24 mouse cellular contexts compared by ENCODE assay signal in genomic region chr7:24851596-24852325, GRCm38 (mm10). TPM values are rescaled to one million over a fixed set of nuclear protein-coding genes. Genes with fewer than 3 reads are reported as not detected.
DNase-seq lines count a peak whose midpoint lies in the region; ATAC-seq and TF ChIP-seq lines count a peak whose summit lies in the region.
"Had no signal": no experiment of that assay in that cellular context is flagged by ENCODE, and none has a peak within 500 bp of the region (broad histone marks: within the 10 kb centered on the region; RNA-seq: fewer than 3 reads in every experiment).

No protein-coding gene starts in this region.

- 70% methylated on average over 5 of the region's 5 CpGs for WGBS in liver, embryonic 11.5 days
- 58% methylated on average over 5 of the region's 5 CpGs for WGBS in liver, postnatal 0 days (ENCODE audit: insufficient replicate concordance)

- intact Hi-C loops in left cerebral cortex, postnatal 4 days (cut with DNase I), result no loop called here

- ATAC-seq in erythroblast, adult 5-6 weeks (replicated peaks; ENCODE audit: low FRiP score, poor library complexity, severe bottlenecking), result no peak
- ATAC-seq in liver, embryonic 11.5 days (replicated peaks; ENCODE audit: low FRiP score), result no peak
- no peak for ATAC-seq in liver, postnatal 0 days

- H3K9ac ChIP-seq in liver, embryonic 11.5 days (ENCODE audit: low read depth, low read length), result peak overlapping the region; percentile 46
- H3K9ac ChIP-seq in liver, postnatal 0 days (replicated peaks), result peak overlapping the region; percentile 28
- H3K9ac ChIP-seq: hindbrain, embryonic 12.5 days; limb, embryonic 12.5 days; lung, embryonic 15.5 days; neural tube, embryonic 15.5 days had no signal

- DNase-seq in liver, embryonic 11.5 days (ENCODE audit: low spot score), result no peak
- no peak for DNase-seq in liver
- DNase-seq in c-Kit-negative CD71-positive TER-119-positive erythroid progenitor cells, embryonic 14.5 days (ENCODE audit: low read depth, low spot score), result peak; percentile 30
- no peak for DNase-seq in liver, postnatal 0 days
- DNase-seq in left cerebral cortex, postnatal 4 days, result no peak
- no peak for DNase-seq in urinary bladder, postnatal 14 days (ENCODE audit: low spot score)
- DNase-seq: cerebellum, adult 11 months; cerebellum, postnatal 25 days; gastrocnemius, postnatal 14 days; midbrain, embryonic 14.5 days; right cerebral cortex, postnatal 4 days; thymus, postnatal 36 days had no signal

- peak overlapping the region; percentile 66 for H3K4me2 ChIP-seq in liver, embryonic 11.5 days
- peak overlapping the region; percentile 67 for H3K4me2 ChIP-seq in liver, postnatal 0 days (ENCODE audit: low read depth, low read length)
- H3K4me2 ChIP-seq: hindbrain, embryonic 12.5 days; limb, embryonic 12.5 days; lung, embryonic 15.5 days; neural tube, embryonic 15.5 days had no signal

- peak overlapping the region; percentile 67 for H3K4me3 ChIP-seq in erythroblast, embryonic 14.5 days (replicated peaks)
- H3K4me3 ChIP-seq in liver, embryonic 11.5 days (ENCODE audit: low read depth, low read length), result peak overlapping the region; percentile 40
- H3K4me3 ChIP-seq in liver, postnatal 0 days (ENCODE audit: low read depth, low read length), result peak overlapping the region; percentile 26
- H3K4me3 ChIP-seq: hindbrain, embryonic 12.5 days; layer of hippocampus, adult 2 months; limb, embryonic 12.5 days; lung, embryonic 15.5 days; myocyte; neural tube, embryonic 15.5 days had no signal

- no peaks in the 10 kb centered on the region for H3K27me3 ChIP-seq in erythroblast, embryonic 14.5 days (ENCODE audit: control insufficient read depth)
- H3K27me3 ChIP-seq in liver, embryonic 11.5 days (replicated peaks; ENCODE audit: control insufficient read depth, insufficient read depth, low read length), result no peaks in the 10 kb centered on the region
- H3K27me3 ChIP-seq in liver, postnatal 0 days (ENCODE audit: insufficient read depth, low read length), result no peaks in the 10 kb centered on the region
- H3K27me3 ChIP-seq: hindbrain, embryonic 12.5 days; limb, embryonic 12.5 days; lung, embryonic 15.5 days; neural tube, embryonic 15.5 days had no signal

- TF ChIP-seq EP300 in liver, postnatal 0 days (IDR thresholded peaks at IDR 0.05; ENCODE audit: low read depth), result no peak

- H3K36me3 ChIP-seq in erythroblast, embryonic 14.5 days (ENCODE audit: control insufficient read depth), result peaks cover 17% of the 10 kb centered on the region
- no peaks in the 10 kb centered on the region for H3K36me3 ChIP-seq in liver, embryonic 11.5 days (ENCODE audit: control insufficient read depth, insufficient read depth, low read length)
- H3K36me3 ChIP-seq in liver, postnatal 0 days (replicated peaks; ENCODE audit: insufficient read depth, low read length), result no peaks in the 10 kb centered on the region
- H3K36me3 ChIP-seq: hindbrain, embryonic 12.5 days; limb, embryonic 12.5 days; lung, embryonic 15.5 days; neural tube, embryonic 15.5 days had no signal

- TF ChIP-seq CTCF in liver, postnatal 0 days (IDR thresholded peaks at IDR 0.05; ENCODE audit: low read depth), result no peak

- peak overlapping the region; percentile 95 for H3K27ac ChIP-seq in liver, embryonic 11.5 days (ENCODE audit: low read depth, low read length)
- peak overlapping the region; percentile 95 for H3K27ac ChIP-seq in liver, postnatal 0 days (ENCODE audit: low read depth)
- H3K27ac ChIP-seq: hindbrain, embryonic 12.5 days; kidney, postnatal 0 days; layer of hippocampus, adult 2 months; limb, embryonic 12.5 days; lung, embryonic 15.5 days; neural tube, embryonic 15.5 days had no signal

- H3K9me3 ChIP-seq in erythroblast, embryonic 14.5 days (ENCODE audit: control insufficient read depth, low read length), result peaks cover 5% of the 10 kb centered on the region
- no peaks in the 10 kb centered on the region for H3K9me3 ChIP-seq in liver, embryonic 11.5 days (ENCODE audit: control insufficient read depth, low read length)
- H3K9me3 ChIP-seq in liver, postnatal 0 days (ENCODE audit: low read length), result no peaks in the 10 kb centered on the region
- H3K9me3 ChIP-seq: hindbrain, embryonic 12.5 days; limb, embryonic 12.5 days; lung, embryonic 15.5 days; neural tube, embryonic 15.5 days had no signal

- peaks cover 94% of the 10 kb centered on the region for H3K4me1 ChIP-seq in erythroblast, embryonic 14.5 days (ENCODE audit: control insufficient read depth)
- peaks cover 26% of the 10 kb centered on the region for H3K4me1 ChIP-seq in liver, embryonic 11.5 days (replicated peaks; ENCODE audit: control insufficient read depth, insufficient read depth, low read length)
- peaks cover 28% of the 10 kb centered on the region for H3K4me1 ChIP-seq in liver, postnatal 0 days (ENCODE audit: insufficient read depth)
- H3K4me1 ChIP-seq: hindbrain, embryonic 12.5 days; lung, embryonic 15.5 days; neural tube, embryonic 15.5 days had no signal

RNA-seq across cellular contexts. Expression of gene Gm9844, which starts 10.3 kb away (rescaled TPM):
- polyA plus RNA-seq in erythroblast, embryonic 14.5 days (2012), result 2.5 and 6.9 TPM in 2 replicates
- not detected in 2 replicates for total RNA-seq in erythroblast, adult 5-6 weeks (2015; ENCODE audit: low replicate concordance)
- 1.4 TPM in 1 of 2 replicates, not detected in the other for total RNA-seq in erythroblast, adult 5-6 weeks (2017; ENCODE audit: low replicate concordance)
- 5.0 and 5.8 TPM in 2 replicates for polyA plus RNA-seq in liver, embryonic 11.5 days (2014; fragmentation: Nextera tagmentation; extraction: Ambion mirVana)
- 1.6 and 2.7 TPM in 2 replicates for polyA plus RNA-seq in liver, postnatal 0 days (2015; fragmentation: Nextera tagmentation; extraction: Ambion mirVana)
- 1 to 10 TPM; 3.1 to 7.4 TPM for total RNA-seq in left cerebral cortex, postnatal 4 days (2021)

RNA-seq across cellular contexts. Expression of gene Lypd4, which starts 18.0 kb away (rescaled TPM):
- polyA plus RNA-seq in erythroblast, embryonic 14.5 days (2012), result 0.06 TPM in 1 of 2 replicates, not detected in the other
- total RNA-seq in erythroblast, adult 5-6 weeks (2015; ENCODE audit: low replicate concordance), result not detected in 2 replicates
- not detected in 2 replicates for total RNA-seq in erythroblast, adult 5-6 weeks (2017; ENCODE audit: low replicate concordance)
- not detected in 2 replicates for polyA plus RNA-seq in liver, embryonic 11.5 days (2014; fragmentation: Nextera tagmentation; extraction: Ambion mirVana)
- not detected in 2 replicates for polyA plus RNA-seq in liver, postnatal 0 days (2015; fragmentation: Nextera tagmentation; extraction: Ambion mirVana)
- total RNA-seq in left cerebral cortex, postnatal 4 days (2021), result not detected
- total RNA-seq: gastrocnemius, postnatal 14 days; layer of hippocampus, adult 2 months; left cerebral cortex, adult 18-20 months had no signal
- polyA plus RNA-seq: heart, embryonic 14.5 days; hindbrain, embryonic 12.5 days; intestine, embryonic 14.5 days; kidney, postnatal 0 days; limb, embryonic 12.5 days; lung, embryonic 15.5 days; midbrain, embryonic 14.5 days; myocyte; neural tube, embryonic 15.5 days had no signal

RNA-seq across cellular contexts. Expression of gene Dmrtc2, which starts 18.1 kb away (rescaled TPM):
- polyA plus RNA-seq in erythroblast, embryonic 14.5 days (2012), result not detected in 2 replicates
- total RNA-seq in erythroblast, adult 5-6 weeks (2015; ENCODE audit: low replicate concordance), result not detected in 2 replicates
- total RNA-seq in erythroblast, adult 5-6 weeks (2017; ENCODE audit: low replicate concordance), result not detected in 2 replicates
- not detected in 2 replicates for polyA plus RNA-seq in liver, embryonic 11.5 days (2014; fragmentation: Nextera tagmentation; extraction: Ambion mirVana)
- polyA plus RNA-seq in liver, postnatal 0 days (2015; fragmentation: Nextera tagmentation; extraction: Ambion mirVana), result not detected in 2 replicates
- not detected for total RNA-seq in left cerebral cortex, postnatal 4 days (2021)
- total RNA-seq: gastrocnemius, postnatal 14 days; layer of hippocampus, adult 2 months; left cerebral cortex, adult 18-20 months had no signal
- polyA plus RNA-seq: heart, embryonic 14.5 days; hindbrain, embryonic 12.5 days; intestine, embryonic 14.5 days; limb, embryonic 12.5 days; lung, embryonic 15.5 days; midbrain, embryonic 14.5 days; myocyte had no signal

RNA-seq across cellular contexts. Expression of gene Rps19, which starts 32.4 kb away (rescaled TPM):
- 189 and 353 TPM in 2 replicates for polyA plus RNA-seq in erythroblast, embryonic 14.5 days (2012)
- total RNA-seq in erythroblast, adult 5-6 weeks (2015; ENCODE audit: low replicate concordance), result 474 and 634 TPM in 2 replicates
- total RNA-seq in erythroblast, adult 5-6 weeks (2017; ENCODE audit: low replicate concordance), result 204 and 237 TPM in 2 replicates
- 2,415 and 2,620 TPM in 2 replicates for polyA plus RNA-seq in liver, embryonic 11.5 days (2014; fragmentation: Nextera tagmentation; extraction: Ambion mirVana)
- 1,140 and 1,164 TPM in 2 replicates for polyA plus RNA-seq in liver, postnatal 0 days (2015; fragmentation: Nextera tagmentation; extraction: Ambion mirVana)
- total RNA-seq in left cerebral cortex, postnatal 4 days (2021), result 1,000 to 10,000 TPM in 1 of 2 experiments, 100 to 1,000 TPM in 1; 915 to 1,028 TPM

RNA-seq across cellular contexts. Expression of gene Cd79a, which starts 45.4 kb away (rescaled TPM):
- polyA plus RNA-seq in erythroblast, embryonic 14.5 days (2012), result 0.08 and 0.10 TPM in 2 replicates
- total RNA-seq in erythroblast, adult 5-6 weeks (2015; ENCODE audit: low replicate concordance), result 0.84 and 0.96 TPM in 2 replicates
- total RNA-seq in erythroblast, adult 5-6 weeks (2017; ENCODE audit: low replicate concordance), result 0.43 TPM in 1 of 2 replicates, not detected in the other
- 0.12 TPM in 1 of 2 replicates, not detected in the other for polyA plus RNA-seq in liver, embryonic 11.5 days (2014; fragmentation: Nextera tagmentation; extraction: Ambion mirVana)
- 32.0 and 34.0 TPM in 2 replicates for polyA plus RNA-seq in liver, postnatal 0 days (2015; fragmentation: Nextera tagmentation; extraction: Ambion mirVana)
- total RNA-seq in left cerebral cortex, postnatal 4 days (2021), result under 1 TPM; 0.24 to 0.52 TPM
- total RNA-seq: layer of hippocampus, adult 2 months had no signal
- polyA plus RNA-seq: heart, embryonic 14.5 days had no signal
